Mouse (Mus musculus): ENCODE measurements around the gene Yy1.

DNA sequence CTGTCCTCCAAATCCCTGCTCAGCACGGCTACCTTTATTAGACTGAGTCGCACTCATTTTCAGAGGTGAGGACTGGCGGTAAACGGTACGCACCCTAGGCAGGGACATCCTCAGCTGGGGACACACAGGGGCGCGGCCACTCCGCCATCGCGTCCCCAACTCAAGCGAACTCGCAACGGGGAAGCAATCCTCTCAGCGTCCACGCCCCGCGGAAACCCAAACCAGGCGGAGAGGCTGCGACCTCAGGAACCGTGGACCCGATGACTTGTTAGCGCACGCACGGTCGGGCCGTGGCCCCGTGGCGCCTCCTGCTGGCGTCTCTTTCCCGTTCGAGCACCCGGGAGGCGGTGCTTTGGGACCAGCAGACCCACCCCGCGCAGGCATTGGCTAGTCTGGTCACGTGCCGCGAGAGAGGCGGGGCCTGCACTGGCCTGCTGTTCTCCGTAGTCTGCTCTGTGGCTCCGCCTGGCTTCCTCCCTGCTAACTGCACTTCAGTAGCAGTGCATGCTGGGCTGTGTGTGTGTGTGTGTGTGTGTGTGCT lies 35.0 kb upstream of the Yy1 start:
- TF ChIP-seq USF1 (IDR thresholded peaks at IDR 0.05; ENCODE audit: low read depth), result peak; percentile 90
- peak; percentile 63 for TF ChIP-seq POLR2A (IDR thresholded peaks at IDR 0.05; ENCODE audit: insufficient read length, low read depth)
- peak; percentile 63 for TF ChIP-seq POLR2AphosphoS2 (IDR thresholded peaks at IDR 0.05; ENCODE audit: insufficient read length, low read depth)
- no peak for TF ChIP-seq MYOG (IDR thresholded peaks at IDR 0.05; ENCODE audit: control insufficient read depth in 1 of 3, insufficient read depth in 1 of 3, insufficient read length in 2 of 3, low read depth in 2 of 3)
- TF ChIP-seq E2F4 (IDR thresholded peaks at IDR 0.05; ENCODE audit: insufficient read depth), result no peak
